Mouse (Mus musculus) Patski (cell line): Measurements from ENCODE around the gene Epp13. TPM values are rescaled to one million over a fixed set of nuclear protein-coding genes. Genes with fewer than 3 reads are reported as not detected.
"Not testable (repeated sequence)": the region's sequence is repeated elsewhere in the genome, so short reads cannot be mapped to it uniquely, and the experiment has no call there.

Experiments used
- ATAC-seq: fragments of 100-300 bp; one replicate; pipeline ENCODE4 v1.8.0; 2021
- CTCF ChIA-PET: fragments of 350-600 bp; sonication (Branson Sonifier 250); formaldehyde crosslinking; loops from one replicate; lab custom pipeline; 2022; ENCODE audit warnings: inconsistent platforms; lab: Charles Lee
- POLR2A ChIA-PET: fragments of 350-600 bp; sonication (Branson Sonifier 250); formaldehyde crosslinking; loops from one replicate; lab custom pipeline; 2022; ENCODE audit warnings: antibody characterized with exemption, inconsistent platforms; lab: Charles Lee
- DNase-seq: peaks from one replicate; pipeline ENCODE4 v3.0.0-alpha.2; 2011; ENCODE audit warnings: low read depth, low spot score
- H3K27me3 ChIP-seq: fragments of 371-371 bp; one replicate; pipeline ENCODE4 v1.5.1; 2021
- CTCF ChIP-seq: fragments of 100-300 bp; IDR thresholded peaks from one replicate; pipeline ENCODE4 v1.5.1; 2021
- in situ Hi-C: fragments of 300-500 bp; cut with MboI; formaldehyde crosslinking; loops from 3 replicates; pipeline ENCODE4 v1.11.1; 2018; ENCODE audit warnings: low pct_unique_long_range_greater_than_20kb, mixed read lengths
- polyA plus RNA-seq: library from polyadenylated mRNA; unstranded; gene quantifications from one replicate; pipeline ENCODE4 v1.2.3, GENCODE M21; 2021

Gene Epp13
- polyA plus RNA-seq, 1 experiment from 2014 or later, result not detected

GRCm38 (mm10) chr7:6254451-6254850 is 1.9 kb downstream of the Epp13 start:
- H3K27me3 ChIP-seq, result peaks cover 22% of the 10 kb centered on the region
- ChIA-PET POLR2A (no interaction called here), CTCF (interaction anchor here (1.7 kb wide), 1 partner anchor 28 kb away, joined by 3 read pairs; no protein-coding TSS in a partner anchor)
- in situ Hi-C loops, result no loop called here
- ATAC-seq (no peak), DNase-seq (no peak)
- TF ChIP-seq CTCF, result no peak

GRCm38 (mm10) chr7:6257386-6257785 is 4.9 kb downstream of the Epp13 start:
- in situ Hi-C loops, result no loop called here
- no peak for TF ChIP-seq CTCF
- ChIA-PET CTCF (interaction anchor here (0.9 to 1.1 kb wide), 2 partner anchors 8 to 17 kb away, joined by 3 to 5 read pairs; no protein-coding TSS in a partner anchor), POLR2A (no interaction called here)
- peaks cover 30% of the 10 kb centered on the region for H3K27me3 ChIP-seq
- ATAC-seq, result no peak
- no peak for DNase-seq

GRCm38 (mm10) chr7:6258232-6259220 is 6.0 kb downstream of the Epp13 start:
- ChIA-PET POLR2A (no interaction called here), CTCF (interaction anchor here (0.6 kb wide), 1 partner anchor 18 kb away, joined by 3 read pairs; no protein-coding TSS in a partner anchor)
- peaks cover 33% of the 10 kb centered on the region for H3K27me3 ChIP-seq
- DNase-seq (no peak), ATAC-seq (no peak)
- no peak for TF ChIP-seq CTCF
- in situ Hi-C loops, result no loop called here

- H3K27me3 ChIP-seq, result peaks cover 33% of the 10 kb centered on the region
- DNase-seq, POLR2A ChIA-PET, CTCF ChIA-PET, ATAC-seq, in situ Hi-C loops: not testable (repeated sequence)
Observed at GRCm38 (mm10) chr7:6260004-6260403, 7.5 kb downstream of the Epp13 start.

GRCm38 (mm10) chr7:6262120-6262519 is 9.6 kb downstream of the Epp13 start:
- POLR2A ChIA-PET, result no interaction called here
- peak; percentile 32 for TF ChIP-seq CTCF
- ATAC-seq (no peak), DNase-seq (no peak)
- in situ Hi-C loops, result no loop called here
- CTCF ChIA-PET, result no interaction called here
- H3K27me3 ChIP-seq, result peaks cover 24% of the 10 kb centered on the region

- in situ Hi-C loops, result no loop called here
- no peak for DNase-seq
- POLR2A ChIA-PET, result no interaction called here
- ATAC-seq, result no peak
- peaks cover 26% of the 10 kb centered on the region for H3K27me3 ChIP-seq
- TF ChIP-seq CTCF, result no peak
- CTCF ChIA-PET, result interaction anchor here (0.7 kb wide), 1 partner anchor 20 kb away, joined by 3 read pairs; no protein-coding TSS in a partner anchor
Observed at GRCm38 (mm10) chr7:6262984-6263383, 10.5 kb downstream of the Epp13 start.

GRCm38 (mm10) chr7:6265695-6266094 is 13.2 kb downstream of the Epp13 start:
- DNase-seq, result no peak
- peaks cover 13% of the 10 kb centered on the region for H3K27me3 ChIP-seq
- POLR2A ChIA-PET, result no interaction called here
- peak; percentile 51 for TF ChIP-seq CTCF
- in situ Hi-C loops, result no loop called here
- ATAC-seq, result no peak
- CTCF ChIA-PET, result interaction anchor here (1.4 kb wide), 1 partner anchor 8 kb away, joined by 5 read pairs; no protein-coding TSS in a partner anchor

- no peak for DNase-seq
- POLR2A ChIA-PET, result no interaction called here
- no peak for TF ChIP-seq CTCF
Observed at GRCm38 (mm10) chr7:6277906-6278305, 25.4 kb downstream of the Epp13 start.

GRCm38 (mm10) chr7:6282749-6283148 is 30.2 kb downstream of the Epp13 start:
- no peaks in the 10 kb centered on the region for H3K27me3 ChIP-seq
- ChIA-PET POLR2A (interaction anchor here (0.7 kb wide), 1 partner anchor 43 kb away, joined by 3 read pairs; no protein-coding TSS in a partner anchor), CTCF (interaction anchor here (0.7 to 2.2 kb wide), 9 partner anchors 11 to 93 kb away, joined by 3 to 14 read pairs (median 4); no protein-coding TSS in a partner anchor)
- TF ChIP-seq CTCF, result peak; percentile 67
- in situ Hi-C loops, result no loop called here
- peak; percentile 38 for DNase-seq
- peak; percentile 36 for ATAC-seq

More at GRCm38 (mm10) chr7:6277906-6278305, 25.4 kb downstream of the Epp13 start:
- CTCF ChIA-PET, result no interaction called here
- ATAC-seq, result no peak
- H3K27me3 ChIP-seq, result peaks cover 3% of the 10 kb centered on the region
- in situ Hi-C loops, result no loop called here

GRCm38 (mm10) chr7:6283451-6284075 is 31.1 kb downstream of the Epp13 start:
- ATAC-seq, result peak; percentile 77
- peak; percentile 41 for DNase-seq
- ChIA-PET POLR2A (no interaction called here), CTCF (interaction anchor here (1.1 to 2.2 kb wide), 4 partner anchors 20 to 94 kb away, joined by 3 to 14 read pairs (median 4); no protein-coding TSS in a partner anchor)
- no peak for TF ChIP-seq CTCF
- no peaks in the 10 kb centered on the region for H3K27me3 ChIP-seq
- in situ Hi-C loops, result no loop called here
